Mouse (Mus musculus) bone marrow macrophage, adult 2 months (primary cell): ENCODE results near the gene Cyb5b.

Source experiments
- CTCF ChIP-seq: IDR thresholded peaks from 2 replicates; pipeline ENCODE4 v1.5.1; 2012; ENCODE audit warnings: low read depth, mild to moderate bottlenecking, low read length, moderate library complexity
- POLR2A ChIP-seq: IDR thresholded peaks from 2 replicates; pipeline ENCODE4 v1.6.1; 2012; ENCODE audit warnings: mild to moderate bottlenecking, low read depth, low read length, borderline replicate concordance

DNA sequence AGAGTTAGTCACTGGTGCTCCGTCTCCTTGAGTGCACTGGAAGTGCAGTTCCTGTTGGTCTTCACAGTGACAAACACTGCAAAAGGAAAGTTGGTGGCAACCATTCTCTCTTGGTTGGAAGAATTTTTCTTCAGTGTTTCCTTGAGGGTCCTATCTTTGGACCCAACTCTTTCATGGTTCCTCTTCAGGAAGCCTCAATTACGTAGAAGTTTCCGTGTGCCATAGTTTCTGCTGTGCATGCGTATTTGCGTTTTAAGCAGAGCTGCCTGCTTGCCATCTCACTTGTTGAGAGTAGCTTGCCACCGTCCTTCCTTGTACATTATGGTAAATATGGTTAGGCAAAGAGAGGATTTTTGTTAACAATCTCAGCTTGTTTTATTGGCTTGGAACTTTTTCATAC is 30.7 kb downstream of the Cyb5b start:
- TF ChIP-seq POLR2A (no peak), CTCF (no peak)
